Mouse (Mus musculus) hindbrain, embryonic 12.5 days (tissue): Measurements from ENCODE around the gene Frat2. TPM values are rescaled to one million over a fixed set of nuclear protein-coding genes. Genes with fewer than 3 reads are reported as not detected.

ENCODE experiments used
- ATAC-seq: fragments of 200-750 bp; cut with Nextera tagmentation; 2 replicates; pipeline ENCODE4 v1.8.0; 2017; ENCODE audit warnings: moderate TSS enrichment; ENCODE audit not compliant: low FRiP score
- H3K27ac ChIP-seq: fragments of 300-500 bp; sonication (generic); 2 replicates; pipeline ENCODE4 v1.5.1; 2016; ENCODE audit warnings: mild to moderate bottlenecking
- H3K27me3 ChIP-seq: fragments of 300-500 bp; sonication (generic); 2 replicates; pipeline ENCODE4 v1.6.1; 2016; ENCODE audit warnings: mild to moderate bottlenecking
- H3K36me3 ChIP-seq: fragments of 300-500 bp; sonication (generic); 2 replicates; pipeline ENCODE4 v1.6.1; 2016; ENCODE audit warnings: mild to moderate bottlenecking
- H3K4me1 ChIP-seq: fragments of 300-500 bp; sonication (generic); 2 replicates; pipeline ENCODE4 v1.6.1; 2016
- H3K4me2 ChIP-seq: fragments of 300-500 bp; sonication (generic); replicated peaks from 2 replicates; pipeline ENCODE4 v1.6.1; 2016; ENCODE audit warnings: mild to moderate bottlenecking
- H3K4me3 ChIP-seq: fragments of 300-500 bp; sonication (generic); 2 replicates; pipeline ENCODE4 v1.5.1; 2016; ENCODE audit warnings: mild to moderate bottlenecking
- H3K9ac ChIP-seq: fragments of 300-500 bp; sonication (generic); 2 replicates; pipeline ENCODE4 v1.6.1; 2016; ENCODE audit warnings: mild to moderate bottlenecking, moderate library complexity
- H3K9me3 ChIP-seq: fragments of 300-500 bp; sonication (generic); replicated peaks from 2 replicates; pipeline ENCODE4 v1.6.1; 2016; ENCODE audit warnings: mild to moderate bottlenecking
- WGBS: fragments of 180-500 bp; shearing (Covaris S2); methylation state at CpG from one replicate; pipeline ENCODE4 v1.1.7; 2016; 5-methylcytosine and 5-hydroxymethylcytosine counted together
- polyA plus RNA-seq: library from polyadenylated mRNA; unstranded; fragments of >200 nt; fragmentation: Nextera tagmentation; extraction: Ambion mirVana; gene quantifications from 2 replicates; pipeline ENCODE4 v1.2.1, GENCODE M21; 2016

The Frat2 gene
- polyA plus RNA-seq, 1 experiment from 2014 or later, result 14.5 TPM

- H3K4me2 ChIP-seq, result no peak overlapping the region
- ATAC-seq, result no peak
- no peak overlapping the region for H3K4me3 ChIP-seq
- H3K27ac ChIP-seq, result no peak overlapping the region
- H3K9ac ChIP-seq, result no peak overlapping the region
- H3K4me1 ChIP-seq, result no peaks in the 10 kb centered on the region
- H3K27me3 ChIP-seq, result no peaks in the 10 kb centered on the region
- no peaks in the 10 kb centered on the region for H3K36me3 ChIP-seq
- H3K9me3 ChIP-seq, result no peaks in the 10 kb centered on the region
- 95% methylated on average over 10 of the region's 10 CpGs for WGBS
Observed at GRCm38 (mm10) chr19:41812525-41812924, 35.4 kb downstream of the Frat2 start.

- no peaks in the 10 kb centered on the region for H3K27me3 ChIP-seq
- no peak overlapping the region for H3K4me2 ChIP-seq
- no peak overlapping the region for H3K27ac ChIP-seq
- no peaks in the 10 kb centered on the region for H3K36me3 ChIP-seq
- WGBS, result 84% methylated on average over 5 of the region's 5 CpGs
- H3K4me1 ChIP-seq, result no peaks in the 10 kb centered on the region
- ATAC-seq, result no peak
- H3K9me3 ChIP-seq, result peaks cover 7% of the 10 kb centered on the region; the same call in 1 of the 2 replicates
- no peak overlapping the region for H3K4me3 ChIP-seq
- no peak overlapping the region for H3K9ac ChIP-seq
Observed at GRCm38 (mm10) chr19:41810074-41810473, 37.9 kb downstream of the Frat2 start.

GRCm38 (mm10) chr19:41808104-41808634, 39.8 kb downstream of the Frat2 start:
- H3K9ac ChIP-seq, result no peak overlapping the region
- H3K27ac ChIP-seq, result no peak overlapping the region
- no peaks in the 10 kb centered on the region for H3K27me3 ChIP-seq
- peaks cover 7% of the 10 kb centered on the region; the same call in 1 of the 2 replicates for H3K9me3 ChIP-seq
- no peak for ATAC-seq
- H3K4me3 ChIP-seq, result no peak overlapping the region
- 77% methylated on average over 8 of the region's 8 CpGs for WGBS
- no peaks in the 10 kb centered on the region for H3K36me3 ChIP-seq
- H3K4me2 ChIP-seq, result no peak overlapping the region
- no peaks in the 10 kb centered on the region for H3K4me1 ChIP-seq

- H3K4me2 ChIP-seq, result no peak overlapping the region
- H3K9me3 ChIP-seq, result peaks cover 7% of the 10 kb centered on the region; the same call in 1 of the 2 replicates
- no peaks in the 10 kb centered on the region for H3K4me1 ChIP-seq
- H3K27me3 ChIP-seq, result no peaks in the 10 kb centered on the region
- no peak overlapping the region for H3K9ac ChIP-seq
- no peak overlapping the region for H3K27ac ChIP-seq
- no peak overlapping the region for H3K4me3 ChIP-seq
- no peak for ATAC-seq
- H3K36me3 ChIP-seq, result no peaks in the 10 kb centered on the region
- WGBS, result 88% methylated on average over 9 of the region's 9 CpGs
Observed at GRCm38 (mm10) chr19:41807497-41807896, 40.4 kb downstream of the Frat2 start.

- Histone ChIP-seq H3K4me2 (no peak overlapping the region), H3K27ac (no peak overlapping the region), H3K27me3 (no peaks in the 10 kb centered on the region), H3K4me1 (peaks cover 5% of the 10 kb centered on the region), H3K9ac (no peak overlapping the region), H3K36me3 (no peaks in the 10 kb centered on the region), H3K9me3 (peaks cover 7% of the 10 kb centered on the region; the same call in 1 of the 2 replicates), H3K4me3 (no peak overlapping the region)
- no peak for ATAC-seq
- 88% methylated on average over 4 of the region's 4 CpGs for WGBS
Observed at GRCm38 (mm10) chr19:41805831-41806230, 42.1 kb downstream of the Frat2 start.

- Histone ChIP-seq H3K9me3 (peaks cover 7% of the 10 kb centered on the region; the same call in 1 of the 2 replicates), H3K4me2 (no peak overlapping the region), H3K9ac (no peak overlapping the region), H3K4me3 (no peak overlapping the region), H3K27me3 (no peaks in the 10 kb centered on the region), H3K4me1 (peaks cover 16% of the 10 kb centered on the region), H3K27ac (no peak overlapping the region), H3K36me3 (no peaks in the 10 kb centered on the region)
- ATAC-seq, result no peak
- WGBS, result 51% methylated on average over 7 of the region's 7 CpGs
Observed at GRCm38 (mm10) chr19:41803322-41803721, 44.6 kb downstream of the Frat2 start.

GRCm38 (mm10) chr19:41801742-41802369, 46.1 kb downstream of the Frat2 start, which contains the start of gene Arhgap19:
Gene Arhgap19, minus strand, starts transcription at chr19:41802047.
- 1% methylated on average over 48 of the region's 48 CpGs for WGBS
- Histone ChIP-seq H3K4me1 (peaks cover 16% of the 10 kb centered on the region), H3K4me3 (peak within 1 kb of the TSS; percentile 78), H3K36me3 (no peaks in the 10 kb centered on the region), H3K4me2 (peak within 1 kb of the TSS; percentile 73), H3K9me3 (peaks cover 7% of the 10 kb centered on the region; the same call in 1 of the 2 replicates), H3K9ac (peak within 1 kb of the TSS; percentile 73), H3K27me3 (no peaks in the 10 kb centered on the region), H3K27ac (peak within 1 kb of the TSS; percentile 50; the same call in 1 of the 2 replicates)
- peak; percentile 100 for ATAC-seq

- Histone ChIP-seq H3K9ac (peak overlapping the region; percentile 73), H3K4me2 (peak overlapping the region; percentile 73), H3K4me1 (peaks cover 16% of the 10 kb centered on the region), H3K36me3 (no peaks in the 10 kb centered on the region), H3K27ac (peak overlapping the region; percentile 50; the same call in 1 of the 2 replicates), H3K4me3 (peak overlapping the region; percentile 78), H3K9me3 (peaks cover 7% of the 10 kb centered on the region; the same call in 1 of the 2 replicates), H3K27me3 (no peaks in the 10 kb centered on the region)
- WGBS, result 5% methylated on average over 26 of the region's 26 CpGs
- no peak for ATAC-seq
Observed at GRCm38 (mm10) chr19:41800986-41801741, 46.8 kb downstream of the Frat2 start.

- Histone ChIP-seq H3K36me3 (no peaks in the 10 kb centered on the region), H3K4me2 (peak overlapping the region; percentile 73), H3K27me3 (no peaks in the 10 kb centered on the region), H3K4me1 (peaks cover 16% of the 10 kb centered on the region), H3K9me3 (peaks cover under 1% of the 10 kb centered on the region; the same call in 1 of the 2 replicates), H3K4me3 (peak overlapping the region; percentile 78), H3K9ac (no peak overlapping the region), H3K27ac (no peak overlapping the region)
- no peak for ATAC-seq
- 50% methylated on average over 6 of the region's 6 CpGs for WGBS
Observed at GRCm38 (mm10) chr19:41800451-41800850, 47.5 kb downstream of the Frat2 start.

- Histone ChIP-seq H3K9me3 (no peaks in the 10 kb centered on the region), H3K4me1 (peaks cover 16% of the 10 kb centered on the region), H3K36me3 (no peaks in the 10 kb centered on the region), H3K9ac (no peak overlapping the region), H3K4me3 (no peak overlapping the region), H3K27ac (no peak overlapping the region), H3K4me2 (no peak overlapping the region), H3K27me3 (no peaks in the 10 kb centered on the region)
- 94% methylated on average over 6 of the region's 6 CpGs for WGBS
- no peak for ATAC-seq
Observed at GRCm38 (mm10) chr19:41797536-41797935, 50.4 kb downstream of the Frat2 start.

- Histone ChIP-seq H3K4me1 (peaks cover 14% of the 10 kb centered on the region), H3K9ac (no peak overlapping the region), H3K27ac (no peak overlapping the region), H3K9me3 (no peaks in the 10 kb centered on the region), H3K27me3 (no peaks in the 10 kb centered on the region), H3K4me3 (no peak overlapping the region), H3K36me3 (no peaks in the 10 kb centered on the region), H3K4me2 (no peak overlapping the region)
- 79% methylated on average over 12 of the region's 12 CpGs for WGBS
- ATAC-seq, result no peak
Observed at GRCm38 (mm10) chr19:41796789-41797327, 51.1 kb downstream of the Frat2 start.

GRCm38 (mm10) chr19:41796148-41796760, 51.7 kb downstream of the Frat2 start:
- H3K4me1 ChIP-seq, result peaks cover 14% of the 10 kb centered on the region
- no peak overlapping the region for H3K27ac ChIP-seq
- no peaks in the 10 kb centered on the region for H3K27me3 ChIP-seq
- no peaks in the 10 kb centered on the region for H3K36me3 ChIP-seq
- no peak overlapping the region for H3K9ac ChIP-seq
- no peak overlapping the region for H3K4me3 ChIP-seq
- WGBS, result 75% methylated on average over 3 of the region's 3 CpGs
- H3K4me2 ChIP-seq, result no peak overlapping the region
- H3K9me3 ChIP-seq, result no peaks in the 10 kb centered on the region
- no peak for ATAC-seq
